Mouse (Mus musculus): ENCODE data around the gene Hoxd8. TPM values are rescaled to one million over a fixed set of nuclear protein-coding genes. Genes with fewer than 3 reads are reported as not detected.

Hoxd8 gene
- polyA plus RNA-seq, 1 experiment, result 1.1 TPM

GRCm38 (mm10) chr2:74680561-74681398 lies 23.6 kb upstream of the Hoxd8 start:
- H3K36me3 ChIP-seq (ENCODE audit: control insufficient read depth, insufficient read depth, low read length), result no peaks in the 10 kb centered on the region
- WGBS, result 9% methylated on average over 21 of the region's 21 CpGs
- TF ChIP-seq CTCF (IDR thresholded peaks at IDR 0.05; ENCODE audit: borderline replicate concordance, control insufficient read depth, extremely low read depth, insufficient read depth, low read length, poor library complexity) (no peak), POLR2A (IDR thresholded peaks at IDR 0.05; ENCODE audit: control insufficient read depth, extremely low read depth, insufficient read depth, low read length, poor library complexity) (no peak)
- H3K27me3 ChIP-seq (ENCODE audit: control insufficient read depth, insufficient read depth, low read length), result peaks cover 28% of the 10 kb centered on the region
- no peak overlapping the region for H3K27ac ChIP-seq (ENCODE audit: control insufficient read depth, insufficient read depth, low read length)
- no peak for DNase-seq
- no peaks in the 10 kb centered on the region for H3K4me1 ChIP-seq (replicated peaks; ENCODE audit: control insufficient read depth, insufficient read depth, low read length)
- no peak overlapping the region for H3K4me3 ChIP-seq (ENCODE audit: control insufficient read depth, insufficient read depth, low read length)

DNA sequence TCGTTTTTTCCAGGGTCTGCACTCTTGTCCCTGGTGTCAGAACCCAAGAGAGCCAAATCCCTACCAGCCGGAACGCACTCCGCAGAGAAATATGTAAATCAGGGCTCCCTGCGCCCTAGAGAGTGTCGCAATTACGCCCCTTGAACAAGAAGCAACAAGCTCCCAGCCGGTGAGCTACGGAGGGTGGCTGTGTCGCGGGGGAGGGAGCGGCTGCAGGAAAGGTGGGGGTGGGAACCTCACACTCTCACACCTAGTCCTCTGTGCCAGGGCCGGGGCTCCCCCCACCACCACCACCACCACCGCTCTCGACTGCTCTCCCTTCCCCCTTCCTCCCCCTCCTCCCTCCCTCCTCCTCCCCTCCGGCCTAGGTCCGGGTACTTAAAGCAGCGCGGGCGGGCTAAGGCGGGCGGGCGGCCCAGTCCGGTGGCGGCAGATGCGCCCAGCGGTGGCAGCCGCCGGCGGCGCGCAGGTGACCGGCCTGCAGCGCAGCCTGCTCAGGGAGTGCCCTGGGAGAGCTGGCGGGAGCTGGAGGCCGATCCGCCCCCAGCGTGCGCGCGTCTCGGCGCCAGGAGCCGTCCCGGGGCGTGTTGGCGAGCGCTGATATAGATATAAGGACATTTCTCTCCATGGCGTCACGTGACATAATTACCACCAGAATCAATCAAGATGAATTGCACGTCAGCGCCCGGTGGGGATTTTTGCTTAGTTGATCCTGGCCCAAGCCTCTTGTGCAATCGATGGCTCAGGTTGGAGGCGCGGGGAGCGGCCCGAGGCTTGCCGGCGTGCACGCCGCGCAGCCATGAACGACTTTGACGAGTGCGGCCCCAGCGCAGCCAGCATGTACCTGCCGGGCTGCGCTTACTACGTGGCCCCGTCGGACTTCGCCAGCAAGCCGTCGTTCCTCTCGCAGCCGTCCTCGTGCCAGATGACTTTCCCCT lies 22.6 kb upstream of the Hoxd8 start:
- TF ChIP-seq POLR2A (IDR thresholded peaks at IDR 0.05; ENCODE audit: control insufficient read depth, extremely low read depth, insufficient read depth, low read length, poor library complexity), result no peak
- TF ChIP-seq CTCF (IDR thresholded peaks at IDR 0.05; ENCODE audit: borderline replicate concordance, control insufficient read depth, extremely low read depth, insufficient read depth, low read length, poor library complexity), result no peak
- DNase-seq, result no peak
- peaks cover 20% of the 10 kb centered on the region for H3K27me3 ChIP-seq (ENCODE audit: control insufficient read depth, insufficient read depth, low read length)
- 6% methylated on average over 76 of the region's 78 CpGs for WGBS
- no peaks in the 10 kb centered on the region for H3K36me3 ChIP-seq (ENCODE audit: control insufficient read depth, insufficient read depth, low read length)
- no peak overlapping the region for H3K27ac ChIP-seq (ENCODE audit: control insufficient read depth, insufficient read depth, low read length)
- no peak overlapping the region for H3K4me3 ChIP-seq (ENCODE audit: control insufficient read depth, insufficient read depth, low read length)
- no peaks in the 10 kb centered on the region for H3K4me1 ChIP-seq (replicated peaks; ENCODE audit: control insufficient read depth, insufficient read depth, low read length)

GRCm38 (mm10) chr2:74682796-74683195 lies 21.6 kb upstream of the Hoxd8 start:
- DNase-seq, result no peak
- no peak overlapping the region for H3K27ac ChIP-seq (ENCODE audit: control insufficient read depth, insufficient read depth, low read length)
- no peak overlapping the region for H3K4me3 ChIP-seq (ENCODE audit: control insufficient read depth, insufficient read depth, low read length)
- WGBS, result 9% methylated on average over 45 of the region's 51 CpGs
- no peak for TF ChIP-seq CTCF (IDR thresholded peaks at IDR 0.05; ENCODE audit: borderline replicate concordance, control insufficient read depth, extremely low read depth, insufficient read depth, low read length, poor library complexity)
- peaks cover 24% of the 10 kb centered on the region for H3K27me3 ChIP-seq (ENCODE audit: control insufficient read depth, insufficient read depth, low read length)
- H3K36me3 ChIP-seq (ENCODE audit: control insufficient read depth, insufficient read depth, low read length), result no peaks in the 10 kb centered on the region
- no peaks in the 10 kb centered on the region for H3K4me1 ChIP-seq (replicated peaks; ENCODE audit: control insufficient read depth, insufficient read depth, low read length)

- 7% methylated on average over 18 of the region's 18 CpGs for WGBS
- H3K27ac ChIP-seq (ENCODE audit: control insufficient read depth, insufficient read depth, low read length), result no peak overlapping the region
- peaks cover 25% of the 10 kb centered on the region for H3K27me3 ChIP-seq (ENCODE audit: control insufficient read depth, insufficient read depth, low read length)
- no peaks in the 10 kb centered on the region for H3K4me1 ChIP-seq (replicated peaks; ENCODE audit: control insufficient read depth, insufficient read depth, low read length)
- no peaks in the 10 kb centered on the region for H3K36me3 ChIP-seq (ENCODE audit: control insufficient read depth, insufficient read depth, low read length)
- DNase-seq, result no peak
- TF ChIP-seq POLR2A (IDR thresholded peaks at IDR 0.05; ENCODE audit: control insufficient read depth, extremely low read depth, insufficient read depth, low read length, poor library complexity) (no peak), CTCF (IDR thresholded peaks at IDR 0.05; ENCODE audit: borderline replicate concordance, control insufficient read depth, extremely low read depth, insufficient read depth, low read length, poor library complexity) (no peak)
- no peak overlapping the region for H3K4me3 ChIP-seq (ENCODE audit: control insufficient read depth, insufficient read depth, low read length)
Observed at GRCm38 (mm10) chr2:74683471-74683951, 20.9 kb upstream of the Hoxd8 start.

DNA sequence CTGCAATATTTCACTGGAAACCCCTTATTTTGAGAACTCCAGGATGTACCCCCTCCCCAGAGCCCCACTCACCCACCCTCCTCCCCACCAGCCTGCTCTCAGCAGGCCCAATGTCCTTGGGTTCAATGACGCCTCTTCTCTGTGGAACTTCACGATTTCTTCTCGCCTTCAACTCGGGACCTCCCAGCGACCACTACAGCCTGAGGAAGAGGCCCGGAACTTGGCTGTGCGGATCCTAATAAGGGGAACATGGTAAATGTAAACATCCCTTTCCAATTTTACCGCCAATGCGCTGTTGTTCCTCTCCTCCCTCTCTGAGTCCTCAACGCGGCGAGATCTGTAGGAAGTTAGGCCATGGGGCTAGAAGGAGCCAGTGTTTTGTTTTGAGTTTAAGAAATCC lies 20.3 kb upstream of the Hoxd8 start:
- Histone ChIP-seq H3K36me3 (ENCODE audit: control insufficient read depth, insufficient read depth, low read length) (no peaks in the 10 kb centered on the region), H3K27me3 (ENCODE audit: control insufficient read depth, insufficient read depth, low read length) (peaks cover 27% of the 10 kb centered on the region), H3K4me3 (ENCODE audit: control insufficient read depth, insufficient read depth, low read length) (no peak overlapping the region), H3K4me1 (replicated peaks; ENCODE audit: control insufficient read depth, insufficient read depth, low read length) (no peaks in the 10 kb centered on the region), H3K27ac (ENCODE audit: control insufficient read depth, insufficient read depth, low read length) (no peak overlapping the region)
- WGBS, result 13% methylated on average over 12 of the region's 12 CpGs
- TF ChIP-seq POLR2A (IDR thresholded peaks at IDR 0.05; ENCODE audit: control insufficient read depth, extremely low read depth, insufficient read depth, low read length, poor library complexity), result no peak
- no peak for TF ChIP-seq CTCF (IDR thresholded peaks at IDR 0.05; ENCODE audit: borderline replicate concordance, control insufficient read depth, extremely low read depth, insufficient read depth, low read length, poor library complexity)
- no peak for DNase-seq

- no peak overlapping the region for H3K4me3 ChIP-seq (ENCODE audit: control insufficient read depth, insufficient read depth, low read length)
- H3K27ac ChIP-seq (ENCODE audit: control insufficient read depth, insufficient read depth, low read length), result no peak overlapping the region
- no peaks in the 10 kb centered on the region for H3K36me3 ChIP-seq (ENCODE audit: control insufficient read depth, insufficient read depth, low read length)
- no peak for TF ChIP-seq CTCF (IDR thresholded peaks at IDR 0.05; ENCODE audit: borderline replicate concordance, control insufficient read depth, extremely low read depth, insufficient read depth, low read length, poor library complexity)
- no peak for TF ChIP-seq POLR2A (IDR thresholded peaks at IDR 0.05; ENCODE audit: control insufficient read depth, extremely low read depth, insufficient read depth, low read length, poor library complexity)
- DNase-seq, result no peak
- H3K4me1 ChIP-seq (replicated peaks; ENCODE audit: control insufficient read depth, insufficient read depth, low read length), result no peaks in the 10 kb centered on the region
- peaks cover 27% of the 10 kb centered on the region for H3K27me3 ChIP-seq (ENCODE audit: control insufficient read depth, insufficient read depth, low read length)
- WGBS, result 30% methylated on average over 4 of the region's 4 CpGs
Observed at GRCm38 (mm10) chr2:74685059-74685603, 19.3 kb upstream of the Hoxd8 start.
